Mouse (Mus musculus): ENCODE data around the gene Tmem161a. TPM values are rescaled to one million over a fixed set of nuclear protein-coding genes. Genes with fewer than 3 reads are reported as not detected.
"Not testable (repeated sequence)": the region's sequence is repeated elsewhere in the genome, so short reads cannot be mapped to it uniquely, and the experiment has no call there.

Tmem161a gene
- polyA plus RNA-seq, 1 experiment: 28.1 TPM

DNA sequence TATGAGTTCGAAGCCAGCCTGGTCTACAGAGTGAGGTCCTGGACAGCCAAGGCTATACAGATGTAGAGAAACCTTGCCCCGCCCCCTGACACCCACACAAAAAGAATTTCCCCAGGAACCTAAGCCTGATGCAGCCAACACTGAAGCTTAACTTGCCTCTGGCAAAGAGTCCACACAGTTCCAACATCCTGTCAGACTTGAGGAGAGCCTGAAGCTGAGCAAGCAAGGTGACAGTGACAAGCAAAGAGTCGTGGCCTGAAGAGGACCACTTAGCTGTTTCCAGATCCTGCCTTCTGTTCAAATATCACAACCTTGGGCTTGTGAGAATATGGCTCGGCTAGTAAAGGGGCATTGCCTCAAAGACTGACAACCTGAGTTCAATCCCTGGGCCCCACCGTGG lies 42.9 kb downstream of the Tmem161a start:
- Histone ChIP-seq H3K27ac (ENCODE audit: insufficient read depth, low read depth, low read length) (no peak overlapping the region), H3K4me3 (ENCODE audit: insufficient read depth, low read length) (no peak overlapping the region), H3K4me1 (ENCODE audit: control insufficient read depth, insufficient read depth, low read length) (peaks cover 5% of the 10 kb centered on the region)
- TF ChIP-seq CTCF (IDR thresholded peaks at IDR 0.05; ENCODE audit: low read depth, low read length) (no peak), POLR2A (IDR thresholded peaks at IDR 0.05; ENCODE audit: borderline replicate concordance, low read depth, low read length) (no peak)

DNA sequence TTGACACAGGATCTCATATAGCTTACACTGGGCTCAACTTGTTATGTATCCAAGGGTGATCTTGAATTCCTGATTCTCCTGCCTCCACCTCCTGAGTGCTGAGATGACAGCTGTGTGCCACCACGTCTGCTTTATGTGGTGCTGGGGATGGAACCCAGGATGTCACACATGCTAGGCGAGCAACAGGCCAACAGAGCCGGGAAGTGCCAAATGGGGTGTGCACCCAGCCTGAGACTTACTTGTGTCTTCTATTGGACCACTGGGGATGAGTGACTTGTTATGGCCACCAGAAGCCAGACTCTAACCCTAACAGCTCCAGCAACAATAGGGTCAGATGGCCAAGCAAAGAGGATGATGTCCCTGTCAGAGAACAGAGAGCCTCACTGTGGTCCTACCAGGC lies 44.0 kb downstream of the Tmem161a start:
- not testable (repeated sequence) for H3K4me3 ChIP-seq (ENCODE audit: insufficient read depth, low read length); H3K27ac ChIP-seq (ENCODE audit: insufficient read depth, low read depth, low read length); H3K4me1 ChIP-seq (ENCODE audit: control insufficient read depth, insufficient read depth, low read length)

DNA sequence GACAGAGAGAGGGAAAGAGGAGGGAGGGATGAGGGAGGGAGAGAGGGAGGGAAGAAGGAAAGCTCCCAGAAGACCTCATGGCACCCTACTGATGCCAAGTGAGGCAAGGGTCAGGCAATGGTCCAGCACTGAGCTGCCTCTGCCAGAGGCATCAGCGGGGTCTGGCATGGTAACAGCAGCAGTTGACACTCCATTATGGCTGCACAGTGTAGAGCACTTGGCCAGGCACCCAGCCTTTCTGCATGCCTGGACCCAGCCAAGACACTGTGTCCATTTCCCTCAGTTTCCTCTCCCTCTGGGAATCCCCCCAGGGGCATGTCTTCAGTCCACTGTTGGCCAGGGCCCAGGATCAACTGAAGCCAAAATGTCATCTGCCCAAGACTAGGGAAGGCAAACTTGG lies 44.4 kb downstream of the Tmem161a start:
- Histone ChIP-seq H3K4me3 (ENCODE audit: insufficient read depth, low read length) (no peak overlapping the region), H3K27ac (ENCODE audit: insufficient read depth, low read depth, low read length) (no peak overlapping the region), H3K4me1 (ENCODE audit: control insufficient read depth, insufficient read depth, low read length) (peaks cover 5% of the 10 kb centered on the region)
- TF ChIP-seq POLR2A (IDR thresholded peaks at IDR 0.05; ENCODE audit: borderline replicate concordance, low read depth, low read length): no peak
- TF ChIP-seq CTCF (IDR thresholded peaks at IDR 0.05; ENCODE audit: low read depth, low read length): no peak

GRCm38 (mm10) chr8:70217441-70217840 lies 45.3 kb downstream of the Tmem161a start:
- Histone ChIP-seq H3K4me1 (ENCODE audit: control insufficient read depth, insufficient read depth, low read length) (peaks cover 5% of the 10 kb centered on the region), H3K4me3 (ENCODE audit: insufficient read depth, low read length) (no peak overlapping the region)

DNA sequence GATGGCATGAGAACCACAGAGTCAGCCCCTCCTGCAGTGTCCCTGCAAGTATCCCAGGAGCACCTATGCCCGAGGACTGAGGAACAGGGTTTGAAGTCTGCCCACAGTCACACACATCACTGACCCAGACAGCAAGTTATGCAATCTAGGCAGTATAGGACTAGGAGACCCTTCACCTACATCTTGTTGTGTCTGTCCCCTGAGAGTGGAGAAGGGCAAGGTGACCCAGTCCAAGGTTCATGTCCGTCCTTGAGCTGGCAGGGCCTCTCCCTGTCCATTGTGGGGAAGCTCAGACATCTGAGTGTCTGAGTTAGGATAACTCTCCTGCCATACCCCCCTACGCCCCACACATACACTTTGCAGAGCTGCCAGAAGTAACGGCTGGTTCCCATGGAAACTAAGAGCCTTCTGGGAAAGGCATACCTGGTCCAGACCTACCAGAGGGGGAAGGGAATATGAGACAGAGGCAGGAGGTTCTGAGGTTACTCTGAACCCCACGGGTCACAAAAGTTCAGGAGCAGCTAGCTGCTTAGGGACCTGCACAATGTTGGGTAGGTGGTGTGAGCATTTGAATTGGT lies 47.0 kb downstream of the Tmem161a start:
- H3K27ac ChIP-seq (ENCODE audit: insufficient read depth, low read depth, low read length): no peak overlapping the region
- H3K4me3 ChIP-seq (ENCODE audit: insufficient read depth, low read length): no peak overlapping the region
- no peak for TF ChIP-seq CTCF (IDR thresholded peaks at IDR 0.05; ENCODE audit: low read depth, low read length)
- TF ChIP-seq POLR2A (IDR thresholded peaks at IDR 0.05; ENCODE audit: borderline replicate concordance, low read depth, low read length): no peak
- H3K4me1 ChIP-seq (ENCODE audit: control insufficient read depth, insufficient read depth, low read length): no peaks in the 10 kb centered on the region

More at GRCm38 (mm10) chr8:70217441-70217840, 45.3 kb downstream of the Tmem161a start:
- no peak overlapping the region for H3K27ac ChIP-seq (ENCODE audit: insufficient read depth, low read depth, low read length)
- TF ChIP-seq POLR2A (IDR thresholded peaks at IDR 0.05; ENCODE audit: borderline replicate concordance, low read depth, low read length) (no peak), CTCF (IDR thresholded peaks at IDR 0.05; ENCODE audit: low read depth, low read length) (no peak)

GRCm38 (mm10) chr8:70220236-70220840 lies 48.2 kb downstream of the Tmem161a start:
- Histone ChIP-seq H3K4me1 (ENCODE audit: control insufficient read depth, insufficient read depth, low read length) (no peaks in the 10 kb centered on the region), H3K4me3 (ENCODE audit: insufficient read depth, low read length) (no peak overlapping the region), H3K27ac (ENCODE audit: insufficient read depth, low read depth, low read length) (no peak overlapping the region)
- TF ChIP-seq CTCF (IDR thresholded peaks at IDR 0.05; ENCODE audit: low read depth, low read length) (no peak), POLR2A (IDR thresholded peaks at IDR 0.05; ENCODE audit: borderline replicate concordance, low read depth, low read length) (no peak)

GRCm38 (mm10) chr8:70220911-70221310 lies 48.8 kb downstream of the Tmem161a start:
- no peak for TF ChIP-seq CTCF (IDR thresholded peaks at IDR 0.05; ENCODE audit: low read depth, low read length)
- no peak for TF ChIP-seq POLR2A (IDR thresholded peaks at IDR 0.05; ENCODE audit: borderline replicate concordance, low read depth, low read length)
- Histone ChIP-seq H3K4me1 (ENCODE audit: control insufficient read depth, insufficient read depth, low read length) (no peaks in the 10 kb centered on the region), H3K27ac (ENCODE audit: insufficient read depth, low read depth, low read length) (no peak overlapping the region), H3K4me3 (ENCODE audit: insufficient read depth, low read length) (no peak overlapping the region)

DNA sequence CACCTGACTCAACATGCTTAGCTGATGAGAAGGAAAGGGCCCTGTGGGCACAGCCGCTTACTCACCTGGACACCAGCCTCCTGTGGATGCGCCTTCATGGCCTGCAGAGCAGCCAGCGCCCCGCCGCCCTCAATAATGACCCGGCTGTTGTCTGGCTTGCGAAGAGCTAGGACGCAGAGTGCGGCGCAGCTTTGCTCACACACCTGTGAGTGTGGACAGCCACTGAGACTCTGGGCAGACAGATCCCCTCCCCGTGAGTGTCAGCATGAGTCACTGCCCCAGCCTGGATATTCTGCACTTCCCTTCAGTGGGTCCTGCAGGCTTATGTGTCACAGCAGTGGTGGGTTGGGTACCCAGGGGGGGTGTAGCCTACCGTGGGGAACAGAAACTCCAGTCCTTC lies 49.9 kb downstream of the Tmem161a start:
- H3K4me3 ChIP-seq (ENCODE audit: insufficient read depth, low read length): no peak overlapping the region
- no peaks in the 10 kb centered on the region for H3K4me1 ChIP-seq (ENCODE audit: control insufficient read depth, insufficient read depth, low read length)
- no peak overlapping the region for H3K27ac ChIP-seq (ENCODE audit: insufficient read depth, low read depth, low read length)
- TF ChIP-seq CTCF (IDR thresholded peaks at IDR 0.05; ENCODE audit: low read depth, low read length) (no peak), POLR2A (IDR thresholded peaks at IDR 0.05; ENCODE audit: borderline replicate concordance, low read depth, low read length) (no peak)

GRCm38 (mm10) chr8:70223341-70223740 lies 51.2 kb downstream of the Tmem161a start:
- H3K27ac ChIP-seq (ENCODE audit: insufficient read depth, low read depth, low read length): no peak overlapping the region
- H3K4me3 ChIP-seq (ENCODE audit: insufficient read depth, low read length): no peak overlapping the region
- TF ChIP-seq POLR2A (IDR thresholded peaks at IDR 0.05; ENCODE audit: borderline replicate concordance, low read depth, low read length) (no peak), CTCF (IDR thresholded peaks at IDR 0.05; ENCODE audit: low read depth, low read length) (peak; percentile 57)
- no peaks in the 10 kb centered on the region for H3K4me1 ChIP-seq (ENCODE audit: control insufficient read depth, insufficient read depth, low read length)

DNA sequence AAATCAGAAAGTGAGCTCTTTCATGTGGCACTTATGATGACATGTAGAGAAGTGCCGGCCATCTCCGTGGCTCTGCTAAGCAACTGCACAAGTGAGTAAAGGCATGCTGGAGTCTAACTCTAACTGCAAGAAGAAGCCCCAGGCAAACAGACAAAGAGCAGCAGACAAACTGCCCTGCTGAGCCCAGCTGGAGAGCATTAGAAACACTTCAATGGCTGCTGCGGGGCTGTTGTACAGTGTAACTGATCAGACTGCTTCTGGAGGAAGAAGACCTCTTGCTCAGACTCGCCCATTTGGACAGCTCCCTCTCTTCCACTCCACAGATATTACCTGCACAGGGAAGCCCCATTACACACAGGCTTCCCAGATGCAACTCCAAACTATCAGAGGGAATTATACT lies 55.8 kb downstream of the Tmem161a start:
- no peak overlapping the region for H3K27ac ChIP-seq (ENCODE audit: insufficient read depth, low read depth, low read length)
- H3K4me1 ChIP-seq (ENCODE audit: control insufficient read depth, insufficient read depth, low read length): no peaks in the 10 kb centered on the region
- TF ChIP-seq CTCF (IDR thresholded peaks at IDR 0.05; ENCODE audit: low read depth, low read length) (no peak), POLR2A (IDR thresholded peaks at IDR 0.05; ENCODE audit: borderline replicate concordance, low read depth, low read length) (no peak)
- H3K4me3 ChIP-seq (ENCODE audit: insufficient read depth, low read length): no peak overlapping the region
